Mouse (Mus musculus) MEL (cell line): Measurements from ENCODE around the gene Ess2. TPM values are rescaled to one million over a fixed set of nuclear protein-coding genes. Genes with fewer than 3 reads are reported as not detected.
A peak's percentile ranks its signal among the peaks of the same experiment; 100 is the strongest.

Experiments used
- DNase-seq: peaks from one replicate; pipeline ENCODE4 v3.0.0; 2011; ENCODE audit warnings: low read depth, low spot score
- H3K27ac ChIP-seq: 2 replicates; pipeline ENCODE4 v1.5.1; 2012; ENCODE audit warnings: low read depth, mild to moderate bottlenecking, control low read depth, low read length, moderate library complexity; ENCODE audit not compliant: control insufficient read depth
- H3K27me3 ChIP-seq, 2 experiments: fragments of 150-350 bp in 1 of 2; sonication (generic) in 1 of 2; 2 replicates each; pipeline ENCODE4 v1.6.1; 2012; ENCODE audit warnings: low read length in 2 of 2, mild to moderate bottlenecking in 2 of 2, improper control_type of control experiment in 1 of 2, moderate library complexity in 1 of 2; ENCODE audit not compliant: insufficient read depth in 2 of 2, control insufficient read depth in 1 of 2
- H3K36me3 ChIP-seq, 2 experiments: 2 replicates each; pipeline ENCODE4 v1.6.1; 2012 to 2014; ENCODE audit warnings: low read length in 2 of 2, improper control_type of control experiment in 1 of 2, inconsistent platforms in 1 of 2, mild to moderate bottlenecking in 1 of 2; ENCODE audit not compliant: insufficient read depth in 2 of 2, control insufficient read depth in 1 of 2
- H3K4me1 ChIP-seq, 2 experiments: fragments of 150-350 bp in 1 of 2; sonication (generic) in 1 of 2; 2 replicates each; pipeline ENCODE4 v1.6.1; 2012; ENCODE audit warnings: low read length in 2 of 2, improper control_type of control experiment in 1 of 2, mild to moderate bottlenecking in 1 of 2; ENCODE audit not compliant: insufficient read depth in 2 of 2, control insufficient read depth in 1 of 2
- H3K4me3 ChIP-seq, 2 experiments: fragments of 150-350 bp in 1 of 2; sonication (generic) in 1 of 2; 2 replicates each; pipeline ENCODE4 v1.5.1; 2012; ENCODE audit warnings: low read depth in 2 of 2, low read length in 2 of 2, mild to moderate bottlenecking in 2 of 2, moderate library complexity in 2 of 2, control low read depth in 1 of 2, improper control_type of control experiment in 1 of 2; ENCODE audit not compliant: control insufficient read depth in 1 of 2, insufficient read depth in 1 of 2
- H3K79me2 ChIP-seq: 2 replicates; pipeline ENCODE4 v1.6.1; 2012; ENCODE audit warnings: mild to moderate bottlenecking, low read length, moderate library complexity; ENCODE audit not compliant: control insufficient read depth, poor library complexity, insufficient read depth
- H3K9ac ChIP-seq: 2 replicates; pipeline ENCODE4 v1.6.1; 2012; ENCODE audit warnings: low read depth, mild to moderate bottlenecking, control low read depth, low read length, moderate library complexity; ENCODE audit not compliant: control insufficient read depth, poor library complexity, severe bottlenecking
- H3K9me3 ChIP-seq: fragments of 150-350 bp; sonication (generic); replicated peaks from 2 replicates; pipeline ENCODE4 v1.6.1; 2012; ENCODE audit warnings: mild to moderate bottlenecking, low read length, improper control_type of control experiment, moderate library complexity; ENCODE audit not compliant: insufficient read depth
- BHLHE40 ChIP-seq: IDR thresholded peaks from 2 replicates; pipeline ENCODE4 v1.6.1; 2012; ENCODE audit warnings: low read depth, mild to moderate bottlenecking, inconsistent platforms, low read length, improper control_type of control experiment, borderline replicate concordance
- CHD1 ChIP-seq: IDR thresholded peaks from 2 replicates; pipeline ENCODE4 v1.6.1; 2012; ENCODE audit warnings: low read depth, mild to moderate bottlenecking, inconsistent platforms, low read length, improper control_type of control experiment
- CTCF ChIP-seq, 3 experiments: IDR thresholded peaks in 2 of 3; conservative IDR thresholded peaks in 1 of 3; 2 replicates each; pipeline ENCODE4 v1.5.1; 2011 to 2012; ENCODE audit warnings: low read length in 3 of 3, low read depth in 2 of 3, mild to moderate bottlenecking in 2 of 3, improper control_type of control experiment in 1 of 3, inconsistent platforms in 1 of 3, mixed read lengths in 1 of 3, moderate library complexity in 1 of 3; ENCODE audit not compliant: control insufficient read depth in 1 of 3, insufficient read depth in 1 of 3, poor library complexity in 1 of 3, severe bottlenecking in 1 of 3
- EP300 ChIP-seq, 2 experiments: IDR thresholded peaks; 2 replicates each; pipeline ENCODE4 v1.6.1; 2011; ENCODE audit warnings: improper control_type of control experiment in 2 of 2, low read length in 2 of 2, low read depth in 1 of 2, mild to moderate bottlenecking in 1 of 2
- ETS1 ChIP-seq: IDR thresholded peaks from 2 replicates; pipeline ENCODE4 v1.6.1; 2012; ENCODE audit warnings: low read depth, mild to moderate bottlenecking, inconsistent platforms, low read length, improper control_type of control experiment, moderate library complexity
- GABPA ChIP-seq: IDR thresholded peaks from 2 replicates; pipeline ENCODE4 v1.6.1; 2012; ENCODE audit warnings: low read depth, mild to moderate bottlenecking, inconsistent platforms, low read length, improper control_type of control experiment, moderate library complexity
- GATA1 ChIP-seq: IDR thresholded peaks from 2 replicates; pipeline ENCODE4 v1.6.1; 2011; ENCODE audit warnings: low read depth, low read length, improper control_type of control experiment
- HCFC1 ChIP-seq: IDR thresholded peaks from 2 replicates; pipeline ENCODE4 v1.6.1; 2012; ENCODE audit warnings: low read depth, mild to moderate bottlenecking, inconsistent platforms, low read length, improper control_type of control experiment, moderate library complexity
- MAFK ChIP-seq: IDR thresholded peaks from 2 replicates; pipeline ENCODE4 v1.6.1; 2011; ENCODE audit warnings: low read depth, mild to moderate bottlenecking, low read length, improper control_type of control experiment, borderline replicate concordance
- MAX ChIP-seq: IDR thresholded peaks from 2 replicates; pipeline ENCODE4 v1.6.1; 2011; ENCODE audit warnings: low read length, improper control_type of control experiment
- MAZ ChIP-seq: IDR thresholded peaks from 2 replicates; pipeline ENCODE4 v1.6.1; 2012; ENCODE audit warnings: low read depth, mild to moderate bottlenecking, inconsistent platforms, low read length, improper control_type of control experiment
- MEF2A ChIP-seq: IDR thresholded peaks from 2 replicates; pipeline ENCODE4 v1.6.1; 2014; ENCODE audit warnings: low read depth, mild to moderate bottlenecking, inconsistent platforms, low read length, improper control_type of control experiment; ENCODE audit not compliant: poor library complexity, insufficient replicate concordance, severe bottlenecking; ENCODE audit errors: extremely low read depth
- MXI1 ChIP-seq: IDR thresholded peaks from 2 replicates; pipeline ENCODE4 v1.6.1; 2011; ENCODE audit warnings: mild to moderate bottlenecking, low read depth, low read length, improper control_type of control experiment
- MYB ChIP-seq: IDR thresholded peaks from 2 replicates; pipeline ENCODE4 v1.6.1; 2011; ENCODE audit warnings: mild to moderate bottlenecking, low read depth, low read length, improper control_type of control experiment
- MYC ChIP-seq: IDR thresholded peaks from 2 replicates; pipeline ENCODE4 v1.6.1; 2011; ENCODE audit warnings: low read depth, mild to moderate bottlenecking, low read length, improper control_type of control experiment, moderate library complexity
- NELFE ChIP-seq: IDR thresholded peaks from 2 replicates; pipeline ENCODE4 v1.6.1; 2011; ENCODE audit warnings: low read depth, low read length, improper control_type of control experiment
- POLR2A ChIP-seq, 2 experiments: IDR thresholded peaks; 2 replicates each; pipeline ENCODE4 v1.6.1; 2011 to 2012; ENCODE audit warnings: low read length in 2 of 2, mild to moderate bottlenecking in 2 of 2, control low read depth in 1 of 2, improper control_type of control experiment in 1 of 2, low read depth in 1 of 2, moderate library complexity in 1 of 2; ENCODE audit not compliant: control insufficient read depth in 1 of 2, insufficient read depth in 1 of 2, poor library complexity in 1 of 2
- POLR2AphosphoS2 ChIP-seq: IDR thresholded peaks from 2 replicates; pipeline ENCODE4 v1.6.1; 2011; ENCODE audit warnings: low read length, improper control_type of control experiment
- POLR2AphosphoS5 ChIP-seq: IDR thresholded peaks from 2 replicates; pipeline ENCODE4 v1.6.1; 2012; ENCODE audit warnings: low read depth, borderline replicate concordance, mild to moderate bottlenecking, inconsistent platforms, low read length, moderate library complexity, mixed read lengths
- SIN3A ChIP-seq: IDR thresholded peaks from 2 replicates; pipeline ENCODE4 v1.6.1; 2012; ENCODE audit warnings: low read length, improper control_type of control experiment, inconsistent platforms
- TAL1 ChIP-seq: IDR thresholded peaks from 2 replicates; pipeline ENCODE4 v1.6.1; 2012; ENCODE audit warnings: mild to moderate bottlenecking, inconsistent platforms, low read length, moderate library complexity, mixed read lengths
- TBP ChIP-seq: IDR thresholded peaks from 2 replicates; pipeline ENCODE4 v1.8.0; 2011; ENCODE audit warnings: low read depth, low read length, improper control_type of control experiment
- TCF12 ChIP-seq: IDR thresholded peaks from 2 replicates; pipeline ENCODE4 v1.6.1; 2014; ENCODE audit warnings: low read depth, mild to moderate bottlenecking, inconsistent platforms, low read length, improper control_type of control experiment, moderate library complexity
- ZKSCAN1 ChIP-seq: IDR thresholded peaks from 2 replicates; pipeline ENCODE4 v1.6.1; 2012; ENCODE audit warnings: low read depth, mild to moderate bottlenecking, inconsistent platforms, low read length, improper control_type of control experiment, moderate library complexity
- ZMIZ1 ChIP-seq: IDR thresholded peaks from 2 replicates; pipeline ENCODE4 v1.6.1; 2012; ENCODE audit warnings: low read depth, mild to moderate bottlenecking, inconsistent platforms, low read length, improper control_type of control experiment, moderate library complexity
- ZNF384 ChIP-seq: IDR thresholded peaks from 2 replicates; pipeline ENCODE4 v1.6.1; 2012; ENCODE audit warnings: low read depth, mild to moderate bottlenecking, inconsistent platforms, low read length, improper control_type of control experiment
- polyA plus RNA-seq, 2 experiments: library from polyadenylated mRNA; stranded (reverse) in 1 of 2; unstranded in 1 of 2; fragments of >175 nt in 1 of 2; fragments of >200 nt in 1 of 2; gene quantifications; 2 replicates each; pipeline versions ENCODE4 v1.2.1 to v1.2.4; 2012; ENCODE audit warnings: low replicate concordance in 2 of 2, low read depth in 1 of 2; ENCODE audit not compliant: insufficient read length in 2 of 2, insufficient read depth in 1 of 2, missing spikeins in 1 of 2
- total RNA-seq: library from RNA; depleted of rRNA; stranded (reverse); fragments of 300-350 nt; gene quantifications from 2 replicates; pipeline ENCODE4 v1.2.3, GENCODE M21; 2012

The Ess2 gene
- total and polyA plus RNA-seq, 3 experiments, result 21.7 to 26.8 TPM; not detected in 1

DNA sequence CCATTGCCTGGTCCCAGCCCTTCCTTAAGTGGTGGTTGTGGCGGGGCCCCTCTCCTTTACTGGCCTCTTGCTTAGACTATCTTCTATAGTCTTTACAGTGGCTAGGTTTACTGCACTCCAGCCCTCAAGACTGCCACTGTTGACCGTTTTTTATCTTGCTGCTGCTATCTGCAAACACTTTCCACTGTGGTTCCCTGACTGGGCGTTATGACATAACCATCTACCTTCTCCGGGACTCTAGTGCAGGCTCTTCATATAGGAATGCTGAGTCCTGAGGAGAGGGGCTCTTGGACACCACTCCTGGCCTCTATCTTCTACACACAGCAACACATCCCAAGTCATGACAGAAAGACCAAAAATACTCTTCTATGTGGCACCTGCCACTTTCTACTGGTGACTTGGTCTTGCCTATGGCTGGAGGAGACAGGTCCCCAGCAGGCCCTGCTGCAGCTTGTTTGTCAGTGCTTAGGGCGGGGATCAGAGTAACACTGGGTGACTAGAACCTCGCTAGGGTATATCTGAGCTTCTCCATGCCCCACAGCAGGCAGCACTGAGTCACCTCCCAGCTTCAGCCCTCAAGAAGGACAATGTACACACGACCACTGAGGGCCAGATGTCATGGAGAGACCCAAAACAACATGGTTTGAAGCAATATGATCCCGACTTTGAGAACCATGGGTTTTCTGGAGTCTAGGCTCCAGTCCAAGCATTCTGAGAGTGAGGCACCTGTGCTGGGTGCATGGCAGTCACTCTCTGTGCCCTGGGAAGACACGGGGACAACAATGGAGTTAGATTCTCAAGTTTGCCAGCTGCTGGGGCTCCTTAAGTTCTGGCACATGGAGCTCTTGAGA is 22.7 kb upstream of the Ess2 start:
- H3K27me3 ChIP-seq, result no peaks in the 10 kb centered on the region
- H3K36me3 ChIP-seq, result peaks cover 0 to 33% of the 10 kb centered on the region in 2 experiments; a peak in 2 of 4 replicates
- TF ChIP-seq MYC (peak; percentile 39; the same call in 1 of the 2 replicates), ETS1 (peak; percentile 82), SIN3A (peak; percentile 80), ZMIZ1 (0 out of 2 replicates have a peak, but pooled peaks have one; percentile 48), MAFK (peak; percentile 7; the same call in 1 of the 2 replicates), POLR2A (IDR thresholded peaks at IDR 0.05; ENCODE audit: control insufficient read depth in 1 of 2, insufficient read depth in 1 of 2, low read depth in 1 of 2, low read length in 2 of 2, poor library complexity in 1 of 2) (peak; percentile 32 to 53; a peak in 3 of 4 replicates), ZNF384 (no peak), MYB (peak; percentile 89), TCF12 (peak; percentile 60), NELFE (peak; percentile 53), GABPA (0 out of 2 replicates have a peak, but pooled peaks have one; percentile 19), EP300 (IDR thresholded peaks at IDR 0.05; ENCODE audit: low read depth in 1 of 2, low read length in 2 of 2) (peak; percentile 63 to 90), CTCF (IDR thresholded peaks at IDR 0.05 in 2 of 3, conservative IDR thresholded peaks at IDR 0.05 in 1 of 3; ENCODE audit: control insufficient read depth in 1 of 3, insufficient read depth in 1 of 3, low read depth in 2 of 3, low read length in 3 of 3, poor library complexity in 1 of 3, severe bottlenecking in 1 of 3) (no peak), MAX (peak; percentile 65; the same call in 1 of the 2 replicates), TAL1 (peak; percentile 12; the same call in 1 of the 2 replicates), MEF2A (0 out of 2 replicates have a peak, but pooled peaks have one; percentile 19), BHLHE40 (0 out of 2 replicates have a peak, but pooled peaks have one; percentile 12), POLR2AphosphoS2 (0 out of 2 replicates have a peak, but pooled peaks have one; percentile 39), MAZ (no peak; the same call in 1 of the 2 replicates), POLR2AphosphoS5 (no peak), HCFC1 (0 out of 2 replicates have a peak, but pooled peaks have one; percentile 13), TBP (peak; percentile 41; the same call in 1 of the 2 replicates), ZKSCAN1 (no peak), GATA1 (peak; percentile 85), MXI1 (no peak), CHD1 (0 out of 2 replicates have a peak, but pooled peaks have one; percentile 59)
- H3K9me3 ChIP-seq, result no peaks in the 10 kb centered on the region
- H3K4me1 ChIP-seq, result peaks cover 31 to 51% of the 10 kb centered on the region in 2 experiments
- peak overlapping the region in 1 of 2 experiments; percentile 19; a peak in 1 of 4 replicates for H3K4me3 ChIP-seq
- H3K79me2 ChIP-seq, result no peaks in the 10 kb centered on the region; the same call in 1 of the 2 replicates
- H3K9ac ChIP-seq, result peak overlapping the region; percentile 59
- peak; percentile 84 for DNase-seq
- peak overlapping the region; percentile 92 for H3K27ac ChIP-seq
